Mouse (Mus musculus): ENCODE results near the gene Rgs6.

Gene Rgs6

DNA sequence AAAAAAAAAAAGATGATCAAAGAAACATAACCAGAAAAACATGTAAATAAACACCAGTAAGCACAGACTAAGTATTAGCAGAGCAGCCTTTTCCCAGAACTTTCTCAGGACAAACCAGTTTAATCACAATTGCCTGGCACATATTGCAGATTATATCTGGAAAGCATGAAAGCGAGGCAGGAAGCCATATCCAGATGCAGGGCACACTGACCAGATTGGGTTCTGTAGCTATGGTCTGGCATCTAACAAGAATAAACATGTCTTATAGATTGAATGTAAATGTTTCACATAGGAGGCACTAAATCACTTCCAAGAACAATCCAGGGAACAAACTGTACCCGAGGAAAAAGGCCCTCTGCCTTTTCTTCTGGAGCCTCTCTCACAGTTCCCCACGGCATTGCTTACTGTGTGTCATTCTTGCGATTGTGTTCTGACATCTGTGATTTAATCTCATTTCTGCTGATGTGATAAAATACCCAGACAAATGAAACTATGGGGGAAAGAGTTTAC, 423.0 kb downstream of the Rgs6 start:
- no peaks in the 10 kb centered on the region for H3K36me3 ChIP-seq (ENCODE audit: insufficient read depth, low read length)
- H3K4me1 ChIP-seq (replicated peaks; ENCODE audit: low read depth, low read length) = no peaks in the 10 kb centered on the region
- TF ChIP-seq CTCF (conservative IDR thresholded peaks at IDR 0.05; ENCODE audit: low read length) = no peak
- TF ChIP-seq POU5F1 (IDR thresholded peaks at IDR 0.05; ENCODE audit: borderline replicate concordance, low read length) = no peak
- TF ChIP-seq NANOG (IDR thresholded peaks at IDR 0.05; ENCODE audit: borderline replicate concordance, low read length) = no peak
- peaks cover 10% of the 10 kb centered on the region; the same call in 1 of the 2 replicates for H3K9me3 ChIP-seq (ENCODE audit: low read length)
- H3K4me3 ChIP-seq (replicated peaks; ENCODE audit: low read length) = no peak overlapping the region
- no peaks in the 10 kb centered on the region for H3K27me3 ChIP-seq (ENCODE audit: insufficient read depth, low read length)

DNA sequence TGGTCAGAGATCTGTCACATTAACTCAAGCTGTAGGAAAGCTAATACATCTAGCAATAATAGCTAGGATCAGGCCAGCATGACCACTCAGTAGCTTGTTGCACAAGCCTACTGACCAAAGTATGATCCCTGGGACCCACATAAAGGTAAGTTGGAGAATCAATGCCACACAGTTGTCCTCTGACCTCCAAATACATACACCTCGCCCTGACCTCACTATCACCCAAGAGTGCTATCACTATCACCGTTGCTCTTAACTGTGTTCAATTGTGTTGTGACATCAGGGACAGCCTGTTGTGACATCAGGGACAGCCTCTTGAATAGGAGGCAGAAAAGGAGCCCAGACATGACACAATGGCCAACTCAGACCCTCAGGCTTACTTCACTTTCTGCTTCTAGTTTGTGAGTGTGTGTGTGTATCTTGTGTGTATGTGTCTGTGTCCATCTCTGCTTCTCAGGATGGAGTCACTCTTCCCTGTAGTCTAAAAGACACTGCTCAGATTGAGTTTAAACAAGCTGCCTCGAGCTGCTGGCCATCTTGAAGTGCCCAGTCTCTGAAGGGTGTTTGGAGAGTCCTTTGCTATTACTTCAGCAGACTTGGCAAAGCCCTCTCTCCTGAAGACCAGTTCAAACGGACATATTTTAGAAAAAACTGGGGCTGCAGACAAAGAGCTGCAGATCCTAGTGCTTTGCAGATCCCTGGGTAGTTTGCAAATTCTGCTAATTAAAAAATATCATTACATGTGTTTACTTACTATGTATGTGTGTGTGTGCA, 426.0 kb downstream of the Rgs6 start:
- Histone ChIP-seq H3K4me3 (replicated peaks; ENCODE audit: low read length) (no peak overlapping the region), H3K4me1 (replicated peaks; ENCODE audit: low read depth, low read length) (no peaks in the 10 kb centered on the region), H3K36me3 (ENCODE audit: insufficient read depth, low read length) (no peaks in the 10 kb centered on the region), H3K9me3 (ENCODE audit: low read length) (no peaks in the 10 kb centered on the region), H3K27me3 (ENCODE audit: insufficient read depth, low read length) (peaks cover 2% of the 10 kb centered on the region; the same call in 1 of the 2 replicates)
- TF ChIP-seq POU5F1 (IDR thresholded peaks at IDR 0.05; ENCODE audit: borderline replicate concordance, low read length) (no peak), NANOG (IDR thresholded peaks at IDR 0.05; ENCODE audit: borderline replicate concordance, low read length) (no peak), CTCF (conservative IDR thresholded peaks at IDR 0.05; ENCODE audit: low read length) (no peak)

DNA sequence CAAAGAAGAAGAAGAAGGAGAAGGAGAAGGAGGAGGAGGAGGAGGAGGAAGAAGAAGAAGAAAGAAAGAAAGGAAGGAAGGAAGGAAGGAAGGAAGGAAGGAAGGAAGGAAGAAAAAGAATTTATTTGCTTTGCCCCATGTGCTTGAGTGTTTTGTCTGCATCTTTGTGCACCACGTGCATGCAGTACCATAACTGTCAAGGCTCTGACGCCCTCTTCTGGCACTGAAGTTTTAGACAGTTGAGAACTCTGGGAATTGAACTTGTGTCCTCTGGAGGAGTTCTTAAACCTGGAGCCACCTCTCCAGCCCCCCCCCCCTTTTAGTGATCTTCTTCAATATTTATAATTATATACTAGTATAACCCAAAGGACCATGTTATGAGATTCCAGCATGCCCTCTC, 426.8 kb downstream of the Rgs6 start:
- no peaks in the 10 kb centered on the region for H3K4me1 ChIP-seq (replicated peaks; ENCODE audit: low read depth, low read length)
- H3K27me3 ChIP-seq (ENCODE audit: insufficient read depth, low read length) = peaks cover 5% of the 10 kb centered on the region; the same call in 1 of the 2 replicates
- TF ChIP-seq NANOG (IDR thresholded peaks at IDR 0.05; ENCODE audit: borderline replicate concordance, low read length) (no peak), POU5F1 (IDR thresholded peaks at IDR 0.05; ENCODE audit: borderline replicate concordance, low read length) (no peak), CTCF (conservative IDR thresholded peaks at IDR 0.05; ENCODE audit: low read length) (no peak)
- no peak overlapping the region for H3K4me3 ChIP-seq (replicated peaks; ENCODE audit: low read length)
- no peaks in the 10 kb centered on the region for H3K9me3 ChIP-seq (ENCODE audit: low read length)
- H3K36me3 ChIP-seq (ENCODE audit: insufficient read depth, low read length) = no peaks in the 10 kb centered on the region

DNA sequence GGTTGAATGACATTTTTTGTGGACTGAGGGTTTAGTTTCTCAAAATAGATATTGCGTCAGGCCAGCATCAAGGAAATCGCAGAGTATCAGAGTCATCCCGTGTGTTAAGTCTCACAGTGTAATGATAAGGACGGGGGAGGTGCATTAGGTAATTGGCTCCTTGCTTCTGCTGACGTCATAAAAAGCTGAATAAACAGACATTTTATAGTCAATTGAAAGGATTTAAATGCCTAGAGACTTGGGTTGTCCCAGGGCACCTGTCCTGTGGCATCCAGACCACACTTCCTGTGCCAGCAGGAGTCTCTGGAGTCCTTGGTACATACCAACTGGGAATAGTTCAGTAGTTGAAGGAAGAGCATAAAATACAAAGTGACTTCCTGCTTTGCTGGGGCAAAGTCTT, 427.3 kb downstream of the Rgs6 start:
- Histone ChIP-seq H3K4me3 (replicated peaks; ENCODE audit: low read length) (no peak overlapping the region), H3K27me3 (ENCODE audit: insufficient read depth, low read length) (peaks cover 5% of the 10 kb centered on the region; the same call in 1 of the 2 replicates), H3K36me3 (ENCODE audit: insufficient read depth, low read length) (no peaks in the 10 kb centered on the region), H3K9me3 (ENCODE audit: low read length) (no peaks in the 10 kb centered on the region), H3K4me1 (replicated peaks; ENCODE audit: low read depth, low read length) (no peaks in the 10 kb centered on the region)
- no peak for TF ChIP-seq POU5F1 (IDR thresholded peaks at IDR 0.05; ENCODE audit: borderline replicate concordance, low read length)
- no peak for TF ChIP-seq NANOG (IDR thresholded peaks at IDR 0.05; ENCODE audit: borderline replicate concordance, low read length)
- TF ChIP-seq CTCF (conservative IDR thresholded peaks at IDR 0.05; ENCODE audit: low read length) = no peak

DNA sequence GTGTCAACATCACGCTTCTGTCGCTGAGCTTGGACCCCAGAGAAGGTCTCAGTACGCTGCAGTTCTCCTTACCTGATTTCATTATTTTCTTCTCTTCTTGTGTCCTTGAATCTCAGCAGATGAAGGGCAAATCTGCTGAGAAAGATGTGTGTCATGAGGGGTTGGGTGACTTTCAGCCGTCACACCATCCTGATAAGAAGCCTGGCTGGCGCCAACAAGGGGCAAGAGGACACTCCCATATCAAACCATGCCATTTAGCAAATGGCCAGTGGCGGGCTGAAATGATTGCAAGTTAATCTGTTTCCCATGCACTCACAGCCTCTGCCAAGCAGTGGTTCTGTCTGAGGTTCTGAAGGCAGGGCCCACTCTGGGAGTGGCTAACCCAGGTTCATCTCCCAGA, 428.4 kb downstream of the Rgs6 start:
- Histone ChIP-seq H3K9me3 (ENCODE audit: low read length) (no peaks in the 10 kb centered on the region), H3K4me1 (replicated peaks; ENCODE audit: low read depth, low read length) (no peaks in the 10 kb centered on the region), H3K27me3 (ENCODE audit: insufficient read depth, low read length) (peaks cover 5% of the 10 kb centered on the region; the same call in 1 of the 2 replicates), H3K4me3 (replicated peaks; ENCODE audit: low read length) (no peak overlapping the region), H3K36me3 (ENCODE audit: insufficient read depth, low read length) (no peaks in the 10 kb centered on the region)
- TF ChIP-seq CTCF (conservative IDR thresholded peaks at IDR 0.05; ENCODE audit: low read length) = no peak
- no peak for TF ChIP-seq NANOG (IDR thresholded peaks at IDR 0.05; ENCODE audit: borderline replicate concordance, low read length)
- TF ChIP-seq POU5F1 (IDR thresholded peaks at IDR 0.05; ENCODE audit: borderline replicate concordance, low read length) = no peak

DNA sequence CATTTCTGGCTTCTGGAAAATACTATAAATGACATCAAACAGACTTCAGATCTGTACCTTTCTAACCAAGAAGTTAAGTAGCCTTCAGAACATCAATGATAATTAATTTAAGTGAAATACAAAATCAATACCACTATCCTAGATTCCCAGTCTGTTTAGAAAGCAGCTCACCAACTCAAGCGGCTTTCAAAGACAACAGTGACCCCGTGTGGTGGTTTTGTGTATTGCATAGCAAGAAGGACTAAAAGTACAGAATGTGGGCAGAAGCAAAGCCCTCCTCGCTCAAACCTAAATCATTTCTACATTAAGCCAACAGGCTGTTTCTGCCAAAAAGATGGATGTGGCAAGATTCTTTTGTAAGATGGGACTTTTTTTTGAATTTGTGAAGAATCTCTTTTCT, 429.9 kb downstream of the Rgs6 start:
- TF ChIP-seq CTCF (conservative IDR thresholded peaks at IDR 0.05; ENCODE audit: low read length) (peak; percentile 90), POU5F1 (IDR thresholded peaks at IDR 0.05; ENCODE audit: borderline replicate concordance, low read length) (no peak), NANOG (IDR thresholded peaks at IDR 0.05; ENCODE audit: borderline replicate concordance, low read length) (no peak)
- H3K36me3 ChIP-seq (ENCODE audit: insufficient read depth, low read length) = no peaks in the 10 kb centered on the region
- no peaks in the 10 kb centered on the region for H3K9me3 ChIP-seq (ENCODE audit: low read length)
- no peak overlapping the region for H3K4me3 ChIP-seq (replicated peaks; ENCODE audit: low read length)
- no peaks in the 10 kb centered on the region for H3K4me1 ChIP-seq (replicated peaks; ENCODE audit: low read depth, low read length)
- peaks cover 5% of the 10 kb centered on the region; the same call in 1 of the 2 replicates for H3K27me3 ChIP-seq (ENCODE audit: insufficient read depth, low read length)

DNA sequence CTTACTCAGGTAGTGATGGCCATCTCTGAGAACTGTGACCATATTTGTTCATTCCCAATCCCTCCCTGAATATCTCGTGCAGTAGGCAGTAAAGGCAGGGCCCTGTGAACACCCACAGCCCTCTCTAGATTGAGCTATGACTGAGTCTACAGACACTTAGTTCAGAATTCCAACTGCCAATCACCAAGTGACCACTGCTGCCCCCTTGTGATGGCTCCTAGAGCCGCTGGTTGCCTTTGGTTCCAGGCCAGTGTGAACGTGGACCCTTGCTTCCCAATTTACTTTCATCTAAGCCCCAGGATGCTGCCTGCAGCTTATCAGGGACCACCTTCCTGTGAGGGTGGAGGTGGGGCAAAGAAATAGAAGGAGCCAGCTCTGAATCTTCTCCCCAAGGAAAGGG, 438.9 kb downstream of the Rgs6 start:
- H3K36me3 ChIP-seq (ENCODE audit: insufficient read depth, low read length) = no peaks in the 10 kb centered on the region
- no peaks in the 10 kb centered on the region for H3K4me1 ChIP-seq (replicated peaks; ENCODE audit: low read depth, low read length)
- H3K27me3 ChIP-seq (ENCODE audit: insufficient read depth, low read length) = no peaks in the 10 kb centered on the region
- H3K9me3 ChIP-seq (ENCODE audit: low read length) = no peaks in the 10 kb centered on the region
- peak; percentile 24 for TF ChIP-seq CTCF (conservative IDR thresholded peaks at IDR 0.05; ENCODE audit: low read length)
- TF ChIP-seq NANOG (IDR thresholded peaks at IDR 0.05; ENCODE audit: borderline replicate concordance, low read length) = no peak
- H3K4me3 ChIP-seq (replicated peaks; ENCODE audit: low read length) = no peak overlapping the region

DNA sequence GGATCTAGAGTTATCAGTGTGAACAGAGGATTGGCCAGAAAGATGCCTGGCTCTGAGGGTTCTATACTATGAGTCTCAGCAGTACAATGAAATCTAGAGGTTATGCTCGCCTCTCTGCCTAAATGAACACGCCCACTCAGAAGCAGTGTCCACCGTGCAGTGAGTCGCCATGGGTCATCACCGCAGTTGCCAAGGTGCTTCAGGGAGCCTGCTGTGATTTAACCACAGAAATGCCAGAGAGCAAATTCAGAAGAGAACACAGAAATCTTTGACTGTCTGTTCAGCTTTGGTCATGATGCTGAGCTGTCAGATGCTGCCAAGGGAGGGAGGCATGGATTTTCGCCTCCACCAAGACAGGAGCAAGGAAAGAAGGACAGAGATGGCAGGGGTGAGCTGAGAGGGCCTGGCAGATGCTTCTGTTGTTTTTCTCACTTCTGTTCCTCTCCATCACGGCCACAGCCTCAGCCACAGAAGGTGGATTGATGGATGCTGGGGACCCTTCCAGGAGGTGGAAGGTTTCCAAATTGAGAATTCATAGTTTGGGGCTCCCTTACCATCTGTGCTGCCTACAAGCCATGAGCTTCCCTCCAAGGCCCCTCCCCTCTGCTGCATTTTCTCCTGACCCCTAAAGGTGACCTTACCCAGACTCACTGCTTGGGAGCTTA, 445.2 kb downstream of the Rgs6 start:
- TF ChIP-seq POU5F1 (IDR thresholded peaks at IDR 0.05; ENCODE audit: borderline replicate concordance, low read length) (no peak), NANOG (IDR thresholded peaks at IDR 0.05; ENCODE audit: borderline replicate concordance, low read length) (no peak), CTCF (conservative IDR thresholded peaks at IDR 0.05; ENCODE audit: low read length) (no peak)
- 0 out of 2 replicates have a peak, but pooled peaks cover under 1% of the 10 kb centered on the region for H3K27me3 ChIP-seq (ENCODE audit: insufficient read depth, low read length)
- no peaks in the 10 kb centered on the region for H3K36me3 ChIP-seq (ENCODE audit: insufficient read depth, low read length)
- no peak overlapping the region for H3K4me3 ChIP-seq (replicated peaks; ENCODE audit: low read length)
- 0 out of 2 replicates have a peak, but pooled peaks cover 7% of the 10 kb centered on the region for H3K4me1 ChIP-seq (replicated peaks; ENCODE audit: low read depth, low read length)
- H3K9me3 ChIP-seq (ENCODE audit: low read length) = no peaks in the 10 kb centered on the region

All from E14TG2a.4 (cell line).